8 mouse cellular contexts compared by ENCODE assay signal in the genomic region with DNA sequence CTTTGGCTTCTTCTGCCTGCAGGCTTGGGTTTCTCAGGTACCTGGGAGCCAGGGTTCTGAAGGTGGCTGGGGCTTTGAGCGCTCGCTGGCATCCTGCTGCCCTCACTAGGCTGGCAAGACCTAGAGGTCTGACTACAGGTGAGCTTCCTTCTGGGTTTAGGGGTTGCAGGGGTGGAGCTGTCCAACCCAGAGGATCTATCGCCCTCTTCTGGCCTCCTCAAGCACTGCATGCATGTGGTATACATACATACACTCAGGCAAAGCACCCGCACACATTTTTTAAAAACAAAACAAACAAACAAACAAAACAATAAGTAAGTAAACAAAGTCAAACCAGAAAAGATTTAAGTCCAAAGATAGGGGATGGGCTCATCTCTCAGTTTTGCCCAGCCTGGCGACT. TPM values are rescaled to one million over a fixed set of nuclear protein-coding genes. Genes with fewer than 3 reads are reported as not detected.
DNase-seq lines count a peak whose midpoint lies in the region; ATAC-seq and TF ChIP-seq lines count a peak whose summit lies in the region.
"Had no signal": no experiment of that assay in that cellular context is flagged by ENCODE, and none has a peak within 500 bp of the region (broad histone marks: within the 10 kb centered on the region; RNA-seq: fewer than 3 reads in every experiment).

No protein-coding gene starts in this region.

- no peaks in the 10 kb centered on the region for H3K4me1 ChIP-seq in kidney, embryonic 16.5 days (ENCODE audit: insufficient read depth, low read length)
- peaks cover 20% of the 10 kb centered on the region for H3K4me1 ChIP-seq in G1E (ENCODE audit: insufficient read depth, low read depth, low read length)
- no peaks in the 10 kb centered on the region for H3K4me1 ChIP-seq in limb, embryonic 11.5 days (ENCODE audit: control insufficient read depth, insufficient read depth, low read length)

- no peak overlapping the region for H3K27ac ChIP-seq in kidney, embryonic 16.5 days (ENCODE audit: low read length)
- H3K27ac ChIP-seq in limb, embryonic 11.5 days (replicated peaks; ENCODE audit: low read depth, low read length), result no peak overlapping the region

- H3K4me2 ChIP-seq in kidney, embryonic 16.5 days (replicated peaks; ENCODE audit: low read depth, low read length), result no peak overlapping the region
- H3K4me2 ChIP-seq in limb, embryonic 11.5 days (ENCODE audit: low read depth, severe bottlenecking), result no peak overlapping the region

- H3K27me3 ChIP-seq in kidney, embryonic 16.5 days (ENCODE audit: insufficient read depth, low read length), result no peaks in the 10 kb centered on the region
- peaks cover 16% of the 10 kb centered on the region for H3K27me3 ChIP-seq in G1E (ENCODE audit: insufficient read depth, low read length)
- H3K27me3 ChIP-seq in limb, embryonic 11.5 days (ENCODE audit: control insufficient read depth, insufficient read depth, low read length), result no peaks in the 10 kb centered on the region

- DNase-seq in kidney, adult 18-20 months, result peak; percentile 72
- no peak for DNase-seq in G1E (ENCODE audit: low spot score)
- peak; percentile 83 to 88 for DNase-seq in cerebellum, postnatal 10 days
- peak; percentile 78 for DNase-seq in limb, embryonic 11.5 days (ENCODE audit: low spot score)
- DNase-seq in ovary, postnatal 10 days (ENCODE audit: low spot score), result no peak

- H3K36me3 ChIP-seq in kidney, embryonic 16.5 days (ENCODE audit: insufficient read depth, low read length), result no peaks in the 10 kb centered on the region
- H3K36me3 ChIP-seq in G1E (replicated peaks), result no peaks in the 10 kb centered on the region
- no peaks in the 10 kb centered on the region for H3K36me3 ChIP-seq in limb, embryonic 11.5 days (ENCODE audit: control insufficient read depth, insufficient read depth, low read length)

- no peak overlapping the region for H3K9ac ChIP-seq in kidney, embryonic 16.5 days (replicated peaks; ENCODE audit: low read length)
- no peak overlapping the region for H3K9ac ChIP-seq in limb, embryonic 11.5 days (ENCODE audit: low read length)

- peak; percentile 71; the same call in 1 of the 2 replicates for TF ChIP-seq CTCF in G1E (IDR thresholded peaks at IDR 0.05; ENCODE audit: low read depth, low read length)

- ATAC-seq in kidney, embryonic 16.5 days (ENCODE audit: low FRiP score, low TSS enrichment), result no peak
- no peak; the same call in 1 of the 2 replicates for ATAC-seq in G1E (ENCODE audit: extremely low read depth, insufficient number of reproducible peaks, low FRiP score, poor library complexity, severe bottlenecking)
- no peak for ATAC-seq in limb, embryonic 11.5 days (ENCODE audit: insufficient number of reproducible peaks, low FRiP score, low TSS enrichment, low read depth)
- ATAC-seq in neutrophil, adult 5-6 weeks (ENCODE audit: extremely low read depth, insufficient number of reproducible peaks, low FRiP score, poor library complexity, severe bottlenecking), result peak; percentile 74

- 71% methylated on average over 5 of the region's 5 CpGs for whole genome bisulfite sequencing in kidney, embryonic 16.5 days
- WGBS in limb, embryonic 11.5 days, result 64% methylated on average over 5 of the region's 5 CpGs

- H3K9me3 ChIP-seq in kidney, embryonic 16.5 days (ENCODE audit: low read length), result peaks cover 5% of the 10 kb centered on the region; the same call in 1 of the 2 replicates
- peaks cover 3% of the 10 kb centered on the region for H3K9me3 ChIP-seq in G1E (replicated peaks)
- no peaks in the 10 kb centered on the region for H3K9me3 ChIP-seq in limb, embryonic 11.5 days (ENCODE audit: control insufficient read depth, low read length)

- no peak overlapping the region for H3K4me3 ChIP-seq in kidney, embryonic 16.5 days (ENCODE audit: low read length)
- H3K4me3 ChIP-seq in G1E (ENCODE audit: low read depth, low read length), result no peak overlapping the region
- no peak overlapping the region for H3K4me3 ChIP-seq in limb, embryonic 11.5 days (ENCODE audit: low read depth, low read length)
- H3K4me3 ChIP-seq: myocyte had no signal

RNA-seq across cellular contexts. Expression of a gene that starts 14.8 kb away (rescaled TPM):
- 5.9 and 6.3 TPM in 2 replicates for polyA plus RNA-seq in kidney, embryonic 16.5 days (2015; fragmentation: Nextera tagmentation; extraction: Ambion mirVana)
- 67.1 and 98.4 TPM in 2 replicates for total RNA-seq in G1E (2014; fragmentation: Nextera tagmentation)
- 39.3 and 45.5 TPM in 2 replicates for total RNA-seq in G1E (2017)
- 59.2 and 67.0 TPM in 2 replicates for polyA plus RNA-seq in G1E (2012)
- polyA plus RNA-seq in limb, embryonic 11.5 days (2014; fragmentation: Nextera tagmentation; extraction: Ambion mirVana), result 6.2 and 6.9 TPM in 2 replicates
- total RNA-seq in neutrophil, adult 5-6 weeks (2017), result 77.1 and 80.1 TPM in 2 replicates

Comparison
In these comparisons a context has a peak if more than half of its experiments do, and no peak if none do; other contexts are left out.
1. DNase-seq: peak in kidney, adult 18-20 months (single experiment), cerebellum, postnatal 10 days (2 of 2) and limb, embryonic 11.5 days (single experiment); none in G1E (single experiment) and ovary, postnatal 10 days (single experiment).